Mouse (Mus musculus) kidney, postnatal 0 days (tissue): ENCODE data around the gene Smg8. TPM values are rescaled to one million over a fixed set of nuclear protein-coding genes. Genes with fewer than 3 reads are reported as not detected.

Experiments used
- ATAC-seq: fragments of 200-750 bp; cut with Nextera tagmentation; replicated peaks from 2 replicates; pipeline ENCODE4 v1.8.0; 2017; ENCODE audit warnings: low read depth, moderate number of reproducible peaks, moderate TSS enrichment, moderate library complexity; ENCODE audit not compliant: low FRiP score
- DNase-seq: peaks from one replicate; pipeline ENCODE4 v3.0.0-alpha.2; 2016; ENCODE audit warnings: low spot score
- H3K27ac ChIP-seq: fragments of 300-500 bp; sonication (generic); 2 replicates; pipeline ENCODE4 v1.5.1; 2014; ENCODE audit warnings: mild to moderate bottlenecking
- H3K27me3 ChIP-seq: fragments of 300-500 bp; sonication (generic); 2 replicates; pipeline ENCODE4 v1.6.1; 2014; ENCODE audit warnings: low read length, mixed read lengths; ENCODE audit not compliant: insufficient read depth
- H3K36me3 ChIP-seq: fragments of 300-500 bp; sonication (generic); 2 replicates; pipeline ENCODE4 v1.6.1; 2014; ENCODE audit warnings: low read length, mixed read lengths; ENCODE audit not compliant: insufficient read depth
- H3K4me1 ChIP-seq: fragments of 300-500 bp; sonication (generic); replicated peaks from 2 replicates; pipeline ENCODE4 v1.6.1; 2014; ENCODE audit warnings: antibody characterized with exemption, low read length, mixed read lengths; ENCODE audit not compliant: insufficient read depth
- H3K4me2 ChIP-seq: fragments of 300-500 bp; sonication (generic); 2 replicates; pipeline ENCODE4 v1.6.1; 2014; ENCODE audit warnings: mild to moderate bottlenecking, low read length, moderate library complexity, mixed read lengths
- H3K4me3 ChIP-seq: fragments of 300-500 bp; sonication (generic); replicated peaks from 2 replicates; pipeline ENCODE4 v1.5.1; 2014; ENCODE audit warnings: low read depth, low read length
- H3K9ac ChIP-seq: fragments of 300-500 bp; sonication (generic); 2 replicates; pipeline ENCODE4 v1.6.1; 2014; ENCODE audit warnings: low read depth, low read length
- H3K9me3 ChIP-seq: fragments of 300-500 bp; sonication (generic); replicated peaks from 2 replicates; pipeline ENCODE4 v1.6.1; 2016; ENCODE audit warnings: low read length, inconsistent platforms, mixed read lengths
- CTCF ChIP-seq: IDR thresholded peaks from 2 replicates; pipeline ENCODE4 v1.5.1; 2016; ENCODE audit warnings: antibody characterized with exemption, low read depth, mild to moderate bottlenecking, moderate library complexity
- WGBS: fragments of 180-500 bp; shearing (Covaris S2); extraction: QIAGEN DNeasy Blood & Tissue Kit; methylation state at CpG from one replicate; pipeline ENCODE4 v1.1.7; 2014; 5-methylcytosine and 5-hydroxymethylcytosine counted together
- polyA plus RNA-seq: library from polyadenylated mRNA; unstranded; fragments of >200 nt; fragmentation: Nextera tagmentation; extraction: Ambion mirVana; gene quantifications from 2 replicates; pipeline ENCODE4 v1.2.1, GENCODE M21; 2015

Smg8 gene
- 12.6 and 13.2 TPM in 2 replicates for polyA plus RNA-seq

GRCm38 (mm10) chr11:87086290-87086984, at the start of gene Smg8:
TSS of gene Smg8 (minus strand) at chr11:87086774.
- Histone ChIP-seq H3K27ac (peak within 1 kb of the TSS; percentile 58), H3K4me3 (peak within 1 kb of the TSS; percentile 95), H3K9ac (peak within 1 kb of the TSS; percentile 91), H3K4me2 (peak within 1 kb of the TSS; percentile 92), H3K4me1 (peaks cover 15% of the 10 kb centered on the region; the same call in 1 of the 2 replicates), H3K36me3 (peaks cover 17% of the 10 kb centered on the region; the same call in 1 of the 2 replicates), H3K9me3 (no peaks in the 10 kb centered on the region), H3K27me3 (no peaks in the 10 kb centered on the region)
- under 1% methylated on average over 43 of the region's 43 CpGs for WGBS
- ATAC-seq (peak; percentile 85), DNase-seq (peak; percentile 97)
- no peak for TF ChIP-seq CTCF

DNA sequence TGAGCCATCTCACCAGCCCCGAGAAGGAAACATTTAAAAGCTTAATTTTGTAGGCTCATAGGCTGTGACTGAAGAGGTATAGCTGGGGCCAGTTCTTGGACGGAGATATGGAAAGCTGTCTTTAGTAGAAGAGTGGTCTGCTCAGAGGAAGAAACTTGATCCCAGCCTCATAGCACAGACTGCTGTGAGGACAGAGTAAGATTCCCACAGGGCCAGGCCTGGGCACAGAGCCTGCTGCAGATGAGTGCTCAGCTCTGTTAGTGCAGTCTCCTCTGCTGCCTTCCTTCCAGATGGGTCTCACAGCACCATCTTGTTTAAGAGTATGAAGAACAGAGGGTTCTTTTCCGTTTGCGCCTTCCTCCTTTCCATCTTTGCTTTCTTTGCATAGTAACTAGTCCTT, 49.7 kb upstream of the Smg8 start:
- Histone ChIP-seq H3K36me3 (peaks cover 10% of the 10 kb centered on the region; the same call in 1 of the 2 replicates), H3K9ac (no peak overlapping the region), H3K9me3 (no peaks in the 10 kb centered on the region), H3K4me3 (no peak overlapping the region), H3K4me1 (no peaks in the 10 kb centered on the region), H3K4me2 (no peak overlapping the region), H3K27ac (no peak overlapping the region), H3K27me3 (no peaks in the 10 kb centered on the region)
- ATAC-seq (no peak), DNase-seq (no peak)
- TF ChIP-seq CTCF: no peak
- 79% methylated on average over 4 of the region's 4 CpGs for WGBS

GRCm38 (mm10) chr11:87126824-87127816, 40.5 kb upstream of the Smg8 start, which contains the start of gene Trim37:
TSS of gene Trim37 (plus strand) at chr11:87127077.
- ATAC-seq: peak; percentile 87
- peaks cover 10% of the 10 kb centered on the region for H3K36me3 ChIP-seq
- H3K4me2 ChIP-seq: peak within 1 kb of the TSS; percentile 57
- H3K4me3 ChIP-seq: peak within 1 kb of the TSS; percentile 77
- no peaks in the 10 kb centered on the region for H3K27me3 ChIP-seq
- peak; percentile 96 for DNase-seq
- under 1% methylated on average over 104 of the region's 105 CpGs for WGBS
- H3K9ac ChIP-seq: peak within 1 kb of the TSS; percentile 71
- no peaks in the 10 kb centered on the region for H3K9me3 ChIP-seq
- 0 out of 2 replicates have a peak, but pooled peaks cover 9% of the 10 kb centered on the region for H3K4me1 ChIP-seq
- H3K27ac ChIP-seq: peak within 1 kb of the TSS; percentile 81
- 0 out of 2 replicates have a peak, but pooled peaks have one; percentile 0 for TF ChIP-seq CTCF

- Histone ChIP-seq H3K27me3 (no peaks in the 10 kb centered on the region), H3K4me1 (0 out of 2 replicates have a peak, but pooled peaks cover 9% of the 10 kb centered on the region), H3K4me2 (peak overlapping the region; percentile 57), H3K9ac (peak overlapping the region; percentile 71), H3K27ac (peak overlapping the region; percentile 81), H3K4me3 (peak overlapping the region; percentile 77), H3K36me3 (peaks cover 13% of the 10 kb centered on the region), H3K9me3 (no peaks in the 10 kb centered on the region)
- no peak for TF ChIP-seq CTCF
- no peak for ATAC-seq
- DNase-seq: peak; percentile 52
- WGBS: under 1% methylated on average over 12 of the region's 12 CpGs
Measured at GRCm38 (mm10) chr11:87126281-87126823, 39.8 kb upstream of the Smg8 start.

DNA sequence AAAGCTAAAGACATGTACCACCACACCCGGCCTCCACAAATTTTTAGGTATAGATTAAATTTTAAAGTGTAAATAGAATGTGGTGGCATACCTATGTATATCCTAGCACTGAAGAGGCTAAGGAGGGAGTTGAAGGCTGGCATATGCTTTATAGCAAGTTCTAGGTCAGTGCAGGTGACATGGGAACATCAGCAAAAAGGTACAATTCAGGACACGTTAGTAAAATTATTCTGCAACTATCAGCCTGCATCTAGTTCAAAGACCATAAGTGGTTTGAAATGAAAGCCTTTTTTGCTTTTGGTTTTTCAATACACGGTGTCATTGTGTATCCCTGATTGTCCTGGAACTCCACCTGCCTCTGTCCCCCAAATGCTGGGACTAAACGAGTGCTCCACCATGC, 39.0 kb upstream of the Smg8 start:
- 44% methylated on average over 4 of the region's 4 CpGs for WGBS
- 0 out of 2 replicates have a peak, but pooled peaks cover 9% of the 10 kb centered on the region for H3K4me1 ChIP-seq
- DNase-seq (no peak), ATAC-seq (no peak)
- H3K27me3 ChIP-seq: no peaks in the 10 kb centered on the region
- H3K9ac ChIP-seq: no peak overlapping the region
- H3K4me3 ChIP-seq: no peak overlapping the region
- peaks cover 16% of the 10 kb centered on the region for H3K36me3 ChIP-seq
- no peaks in the 10 kb centered on the region for H3K9me3 ChIP-seq
- peak overlapping the region; percentile 57; the same call in 1 of the 2 replicates for H3K4me2 ChIP-seq
- no peak for TF ChIP-seq CTCF
- no peak overlapping the region for H3K27ac ChIP-seq

DNA sequence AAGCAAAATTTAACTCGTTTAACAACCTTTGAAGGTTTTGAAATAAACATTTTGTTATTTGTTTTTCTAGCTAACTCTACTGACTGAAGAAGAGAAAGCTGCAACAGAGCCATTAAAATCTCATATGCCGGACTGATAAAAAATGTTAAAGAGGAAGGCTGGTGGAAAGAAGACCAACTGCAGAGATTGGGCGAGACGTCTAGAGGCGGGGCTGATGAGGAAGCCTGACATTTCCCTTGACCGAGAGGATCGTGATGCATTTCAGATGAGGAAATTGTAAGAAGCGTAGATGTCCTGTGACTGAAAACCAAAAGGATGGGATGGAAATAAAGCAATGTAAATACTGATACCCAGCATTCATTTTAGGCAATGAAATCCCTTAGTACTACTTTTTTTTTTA, 35.3 kb upstream of the Smg8 start:
- H3K9ac ChIP-seq: no peak overlapping the region
- DNase-seq (no peak), ATAC-seq (no peak)
- no peaks in the 10 kb centered on the region for H3K27me3 ChIP-seq
- H3K4me1 ChIP-seq: no peaks in the 10 kb centered on the region
- H3K4me3 ChIP-seq: no peak overlapping the region
- TF ChIP-seq CTCF: no peak
- H3K36me3 ChIP-seq: peaks cover 31% of the 10 kb centered on the region
- no peaks in the 10 kb centered on the region for H3K9me3 ChIP-seq
- 79% methylated on average over 8 of the region's 8 CpGs for WGBS
- no peak overlapping the region for H3K27ac ChIP-seq
- no peak overlapping the region for H3K4me2 ChIP-seq
